Mouse (Mus musculus) liver, embryonic 13.5 days (tissue): ENCODE results near the gene Crtc2. TPM values are rescaled to one million over a fixed set of nuclear protein-coding genes. Genes with fewer than 3 reads are reported as not detected.
A peak's percentile ranks its signal among the peaks of the same experiment; 100 is the strongest.

Source experiments
- ATAC-seq: fragments of 200-750 bp; cut with Nextera tagmentation; 2 replicates; pipeline ENCODE4 v1.8.0; 2017; ENCODE audit warnings: low read depth, mild to moderate bottlenecking, moderate number of reproducible peaks, moderate library complexity
- DNase-seq: peaks from one replicate; pipeline ENCODE4 v3.0.0; 2022
- H3K27ac ChIP-seq: fragments of 300-500 bp; sonication (generic); 2 replicates; pipeline ENCODE4 v1.5.1; 2015; ENCODE audit warnings: moderate library complexity, mild to moderate bottlenecking, inconsistent platforms
- H3K27me3 ChIP-seq: fragments of 300-500 bp; sonication (generic); 2 replicates; pipeline ENCODE4 v1.6.1; 2015; ENCODE audit warnings: mild to moderate bottlenecking, inconsistent platforms
- H3K36me3 ChIP-seq: fragments of 300-500 bp; sonication (generic); 2 replicates; pipeline ENCODE4 v1.6.1; 2015; ENCODE audit warnings: mild to moderate bottlenecking, inconsistent platforms
- H3K4me1 ChIP-seq: fragments of 300-500 bp; sonication (generic); replicated peaks from 2 replicates; pipeline ENCODE4 v1.6.1; 2015; ENCODE audit warnings: inconsistent platforms
- H3K4me2 ChIP-seq: fragments of 300-500 bp; sonication (generic); 2 replicates; pipeline ENCODE4 v1.6.1; 2015; ENCODE audit warnings: inconsistent platforms, mild to moderate bottlenecking, moderate library complexity
- H3K4me3 ChIP-seq: fragments of 300-500 bp; sonication (generic); replicated peaks from 2 replicates; pipeline ENCODE4 v1.5.1; 2015; ENCODE audit warnings: mild to moderate bottlenecking, inconsistent platforms
- H3K9ac ChIP-seq: fragments of 300-500 bp; sonication (generic); 2 replicates; pipeline ENCODE4 v1.6.1; 2015; ENCODE audit warnings: mild to moderate bottlenecking, inconsistent platforms
- H3K9me3 ChIP-seq: fragments of 300-500 bp; sonication (generic); replicated peaks from 2 replicates; pipeline ENCODE4 v1.6.1; 2016; ENCODE audit warnings: inconsistent platforms
- WGBS: fragments of 180-500 bp; shearing (Covaris S2); methylation state at CpG from one replicate; pipeline ENCODE4 v1.1.7; 2015; ENCODE audit not compliant: insufficient replicate concordance; 5-methylcytosine and 5-hydroxymethylcytosine counted together
- polyA plus RNA-seq: library from polyadenylated mRNA; unstranded; fragments of >200 nt; fragmentation: Nextera tagmentation; extraction: Ambion mirVana; gene quantifications from 2 replicates; pipeline ENCODE4 v1.2.1, GENCODE M21; 2015

The Crtc2 gene
- polyA plus RNA-seq, 1 experiment from 2014 or later = 4.2 TPM

GRCm38 (mm10) chr3:90256731-90257530 is 3.0 kb downstream of the Crtc2 start:
- 83% methylated on average over 19 of the region's 19 CpGs for WGBS
- Histone ChIP-seq H3K9ac (no peak overlapping the region), H3K36me3 (peaks cover 48% of the 10 kb centered on the region), H3K27me3 (no peaks in the 10 kb centered on the region), H3K9me3 (no peaks in the 10 kb centered on the region), H3K4me2 (no peak overlapping the region), H3K27ac (no peak overlapping the region), H3K4me3 (no peak overlapping the region), H3K4me1 (peaks cover 33% of the 10 kb centered on the region)
- ATAC-seq (no peak), DNase-seq (no peak)

DNA sequence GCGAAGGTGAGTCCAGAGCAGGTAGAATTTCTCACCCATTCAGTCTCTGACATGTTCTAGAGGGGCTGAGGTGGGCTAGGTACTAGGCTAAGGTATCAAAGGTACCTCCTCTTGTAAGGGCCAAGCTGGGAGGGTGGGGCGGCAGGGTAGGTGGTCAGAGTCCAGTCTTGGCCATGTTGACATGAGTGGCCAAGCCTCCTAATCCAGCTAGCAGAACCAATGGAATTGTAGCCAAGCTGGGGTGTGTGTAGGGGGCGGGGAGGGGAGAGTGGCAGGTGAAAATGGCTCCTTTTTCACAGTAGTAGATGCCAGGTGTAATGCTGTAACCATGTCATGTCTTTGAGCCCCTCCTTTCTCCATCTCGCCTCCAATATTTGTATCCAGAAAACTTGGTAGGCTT is 4.6 kb downstream of the Crtc2 start:
- H3K27ac ChIP-seq = no peak overlapping the region
- H3K4me3 ChIP-seq = no peak overlapping the region
- 69% methylated on average over 4 of the region's 4 CpGs for WGBS
- H3K4me2 ChIP-seq = no peak overlapping the region
- peaks cover 64% of the 10 kb centered on the region for H3K36me3 ChIP-seq
- no peak for DNase-seq
- no peak for ATAC-seq
- no peaks in the 10 kb centered on the region for H3K9me3 ChIP-seq
- H3K4me1 ChIP-seq = peaks cover 33% of the 10 kb centered on the region
- H3K9ac ChIP-seq = no peak overlapping the region
- no peaks in the 10 kb centered on the region for H3K27me3 ChIP-seq

GRCm38 (mm10) chr3:90263121-90263771 is 9.3 kb downstream of the Crtc2 start:
- WGBS = 80% methylated on average over 5 of the region's 5 CpGs

GRCm38 (mm10) chr3:90264687-90265033 is 10.7 kb downstream of the Crtc2 start:
- no peak for DNase-seq
- WGBS = 21% methylated on average over 10 of the region's 10 CpGs
- Histone ChIP-seq H3K9ac (peak overlapping the region; percentile 91), H3K4me1 (peaks cover 47% of the 10 kb centered on the region), H3K36me3 (peaks cover 47% of the 10 kb centered on the region), H3K27ac (peak overlapping the region; percentile 93), H3K4me2 (peak overlapping the region; percentile 95), H3K27me3 (no peaks in the 10 kb centered on the region), H3K9me3 (no peaks in the 10 kb centered on the region), H3K4me3 (peak overlapping the region; percentile 82)
- ATAC-seq = no peak

More at GRCm38 (mm10) chr3:90263121-90263771, 9.3 kb downstream of the Crtc2 start:
- peaks cover 57% of the 10 kb centered on the region for H3K36me3 ChIP-seq
- no peak overlapping the region for H3K27ac ChIP-seq
- no peaks in the 10 kb centered on the region for H3K27me3 ChIP-seq
- H3K4me2 ChIP-seq = no peak overlapping the region
- DNase-seq (no peak), ATAC-seq (no peak)
- no peak overlapping the region for H3K9ac ChIP-seq
- no peak overlapping the region for H3K4me3 ChIP-seq
- no peaks in the 10 kb centered on the region for H3K9me3 ChIP-seq
- peaks cover 44% of the 10 kb centered on the region for H3K4me1 ChIP-seq

- peak; percentile 92 for ATAC-seq
- Histone ChIP-seq H3K4me3 (peak within 1 kb of the TSS; percentile 82), H3K27ac (peak within 1 kb of the TSS; percentile 93), H3K4me2 (peak within 1 kb of the TSS; percentile 95), H3K9ac (peak within 1 kb of the TSS; percentile 91), H3K36me3 (peaks cover 46% of the 10 kb centered on the region), H3K4me1 (peaks cover 47% of the 10 kb centered on the region), H3K9me3 (no peaks in the 10 kb centered on the region), H3K27me3 (no peaks in the 10 kb centered on the region)
- peak; percentile 84 for DNase-seq
- under 1% methylated on average over 87 of the region's 87 CpGs for WGBS
These were observed 11.3 kb downstream of the Crtc2 start, which contains the start of gene Dennd4b for GRCm38 (mm10) chr3:90265034-90265931. Gene Dennd4b, plus strand, starts transcription at chr3:90265185.

GRCm38 (mm10) chr3:90265932-90266741 is 12.2 kb downstream of the Crtc2 start:
- H3K36me3 ChIP-seq = peaks cover 44% of the 10 kb centered on the region
- peak; percentile 5; the same call in 1 of the 2 replicates for ATAC-seq
- 7% methylated on average over 16 of the region's 16 CpGs for WGBS

DNA sequence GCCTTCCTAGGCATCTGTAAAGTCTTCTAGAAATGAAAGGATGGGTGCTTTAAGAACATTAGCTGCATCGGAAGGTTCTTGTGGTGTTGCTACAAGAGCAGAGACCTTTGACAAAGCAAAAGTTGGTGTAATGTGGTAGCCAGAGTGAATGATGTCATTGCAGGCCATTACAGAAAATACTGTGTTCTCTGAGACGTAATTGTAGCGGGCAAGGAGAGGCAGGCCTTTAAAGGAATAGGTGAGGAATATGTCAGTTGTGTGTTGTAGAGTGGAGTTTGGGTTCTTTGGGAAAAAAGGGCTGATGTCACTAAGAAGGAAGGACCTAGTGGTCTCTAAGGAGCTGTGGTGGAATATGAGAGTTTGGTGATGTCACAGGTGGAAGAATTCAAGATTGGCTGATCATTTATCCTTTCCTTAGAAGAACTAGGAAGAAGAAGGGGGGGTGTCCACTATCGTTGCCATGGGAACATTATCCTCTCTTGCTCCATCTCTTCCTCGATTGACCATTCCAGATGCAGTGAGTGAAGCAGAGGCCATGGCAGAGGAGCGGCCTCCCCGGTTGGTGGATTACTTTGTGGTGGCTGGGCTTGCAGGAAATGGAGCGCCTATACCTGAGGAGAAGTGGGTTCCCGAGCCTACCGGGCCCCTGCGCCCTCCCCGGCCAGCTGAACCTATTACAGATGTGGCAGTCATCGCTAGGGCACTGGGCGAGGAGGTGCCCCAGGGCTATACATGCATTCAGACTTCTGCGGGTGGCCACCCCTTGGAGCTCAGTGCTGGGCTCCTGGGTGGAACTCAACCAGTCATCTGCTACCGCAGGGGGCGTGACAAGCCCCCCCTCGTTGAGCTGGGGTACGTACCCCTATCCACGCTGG is 13.2 kb downstream of the Crtc2 start:
- peak overlapping the region; percentile 82 for H3K4me3 ChIP-seq
- WGBS = 81% methylated on average over 20 of the region's 20 CpGs
- H3K4me1 ChIP-seq = peaks cover 47% of the 10 kb centered on the region
- peak overlapping the region; percentile 95 for H3K4me2 ChIP-seq
- DNase-seq = no peak
- peak overlapping the region; percentile 93 for H3K27ac ChIP-seq
- H3K27me3 ChIP-seq = no peaks in the 10 kb centered on the region
- H3K9me3 ChIP-seq = no peaks in the 10 kb centered on the region
- no peak for ATAC-seq
- peak overlapping the region; percentile 91 for H3K9ac ChIP-seq
- H3K36me3 ChIP-seq = peaks cover 34% of the 10 kb centered on the region

More at GRCm38 (mm10) chr3:90265932-90266741, 12.2 kb downstream of the Crtc2 start:
- peak; percentile 23 for DNase-seq
- peak overlapping the region; percentile 93 for H3K27ac ChIP-seq
- peaks cover 47% of the 10 kb centered on the region for H3K4me1 ChIP-seq
- H3K4me2 ChIP-seq = peak overlapping the region; percentile 95
- peak overlapping the region; percentile 91 for H3K9ac ChIP-seq
- H3K4me3 ChIP-seq = peak overlapping the region; percentile 82
- H3K9me3 ChIP-seq = no peaks in the 10 kb centered on the region
- no peaks in the 10 kb centered on the region for H3K27me3 ChIP-seq

- Histone ChIP-seq H3K4me3 (no peak overlapping the region), H3K9me3 (no peaks in the 10 kb centered on the region), H3K27me3 (no peaks in the 10 kb centered on the region), H3K4me2 (0 out of 2 replicates have a peak overlapping the region, but pooled peaks have one; percentile 8), H3K36me3 (peaks cover 32% of the 10 kb centered on the region), H3K9ac (no peak overlapping the region), H3K27ac (no peak overlapping the region), H3K4me1 (peaks cover 47% of the 10 kb centered on the region)
- ATAC-seq (no peak), DNase-seq (no peak)
- 90% methylated on average over 11 of the region's 11 CpGs for WGBS
These were observed 14.2 kb downstream of the Crtc2 start for GRCm38 (mm10) chr3:90268190-90268589.

GRCm38 (mm10) chr3:90268971-90269370 is 15.0 kb downstream of the Crtc2 start:
- Histone ChIP-seq H3K4me3 (no peak overlapping the region), H3K27ac (no peak overlapping the region), H3K36me3 (peaks cover 27% of the 10 kb centered on the region), H3K4me1 (peaks cover 44% of the 10 kb centered on the region), H3K4me2 (no peak overlapping the region), H3K9me3 (no peaks in the 10 kb centered on the region), H3K27me3 (no peaks in the 10 kb centered on the region), H3K9ac (no peak overlapping the region)
- no peak for ATAC-seq
- 83% methylated on average over 16 of the region's 16 CpGs for WGBS
- DNase-seq = no peak

DNA sequence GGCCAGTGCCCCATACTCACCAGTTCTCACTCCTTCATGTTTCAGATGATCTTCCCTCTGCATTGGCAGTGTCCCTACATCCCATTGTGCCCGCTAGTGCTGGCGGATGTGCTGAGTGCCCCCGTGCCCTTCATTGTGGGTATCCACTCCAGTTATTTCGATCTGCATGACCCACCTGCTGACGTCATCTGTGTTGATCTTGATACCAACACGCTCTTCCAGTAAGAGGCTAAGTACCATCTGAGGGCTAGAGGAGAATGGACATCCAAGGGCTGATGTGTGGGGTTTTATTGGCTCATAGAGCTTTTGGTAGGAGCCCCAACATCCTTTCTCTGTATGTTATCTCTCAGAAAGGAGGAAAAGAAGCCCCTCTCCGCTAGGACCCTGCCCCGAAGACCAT is 16.8 kb downstream of the Crtc2 start:
- Histone ChIP-seq H3K4me2 (no peak overlapping the region), H3K4me3 (no peak overlapping the region), H3K9me3 (no peaks in the 10 kb centered on the region), H3K4me1 (peaks cover 35% of the 10 kb centered on the region), H3K27me3 (no peaks in the 10 kb centered on the region), H3K9ac (no peak overlapping the region), H3K27ac (no peak overlapping the region), H3K36me3 (peaks cover 33% of the 10 kb centered on the region)
- WGBS = 79% methylated on average over 8 of the region's 8 CpGs
- DNase-seq = no peak
- ATAC-seq = no peak
